Mouse (Mus musculus) brain, embryonic 18.5 days (tissue): ENCODE data around the gene Smox.

Experiments
- DNase-seq: peaks from one replicate; pipeline ENCODE4 v3.0.0-alpha.2; 2012; ENCODE audit warnings: low read depth, low spot score

Smox gene

GRCm38 (mm10) chr2:131551701-131552620 lies 60.7 kb downstream of the Smox start:
- no peak for DNase-seq

- no peak for DNase-seq
These were observed 61.6 kb downstream of the Smox start for GRCm38 (mm10) chr2:131552736-131553400.

GRCm38 (mm10) chr2:131557896-131558295 lies 66.6 kb downstream of the Smox start:
- no peak for DNase-seq

GRCm38 (mm10) chr2:131560205-131560919 lies 69.1 kb downstream of the Smox start:
- DNase-seq, result no peak

GRCm38 (mm10) chr2:131561344-131561870 lies 70.1 kb downstream of the Smox start:
- DNase-seq, result no peak

- no peak for DNase-seq
These were observed 70.7 kb downstream of the Smox start, which contains the start of gene Adra1d for GRCm38 (mm10) chr2:131561891-131562585. Gene Adra1d, minus strand, starts transcription at chr2:131562283.

- DNase-seq, result no peak
These were observed 71.4 kb downstream of the Smox start for GRCm38 (mm10) chr2:131562586-131563122.
